ENCODE assay signal across 23 mouse cellular contexts in genomic region chr17:8785908-8786307, GRCm38 (mm10).
DNase-seq lines count a peak whose midpoint lies in the region; ATAC-seq and TF ChIP-seq lines count a peak whose summit lies in the region.
"Had no signal": no experiment of that assay in that cellular context is flagged by ENCODE, and none has a peak within 500 bp of the region (broad histone marks: within the 10 kb centered on the region; RNA-seq: fewer than 3 reads in every experiment).

No protein-coding gene starts in this region.

- no peaks in the 10 kb centered on the region for H3K4me1 ChIP-seq in intestine, postnatal 0 days (replicated peaks; ENCODE audit: control insufficient read depth, insufficient read depth, low read length)
- H3K4me1 ChIP-seq: embryonic facial prominence, embryonic 13.5 days; heart, embryonic 12.5 days; hindbrain, embryonic 15.5 days had no signal

- H3K4me2 ChIP-seq in intestine, postnatal 0 days (replicated peaks; ENCODE audit: low read depth), result no peak overlapping the region
- H3K4me2 ChIP-seq: embryonic facial prominence, embryonic 13.5 days; forebrain, embryonic 12.5 days; heart, embryonic 12.5 days; hindbrain, embryonic 15.5 days had no signal

- H3K27me3 ChIP-seq in intestine, postnatal 0 days (replicated peaks; ENCODE audit: control insufficient read depth, insufficient read depth, low read length), result no peaks in the 10 kb centered on the region
- H3K27me3 ChIP-seq: embryonic facial prominence, embryonic 13.5 days; forebrain, embryonic 12.5 days; hindbrain, embryonic 15.5 days had no signal

- no peak overlapping the region for H3K4me3 ChIP-seq in intestine, postnatal 0 days (ENCODE audit: low read depth, low read length)
- H3K4me3 ChIP-seq: embryonic facial prominence, embryonic 13.5 days; forebrain, embryonic 12.5 days; heart, adult 2 months; heart, embryonic 12.5 days; hindbrain, embryonic 10.5 days; hindbrain, embryonic 15.5 days had no signal

- no peak for TF ChIP-seq CTCF in intestine, postnatal 0 days (IDR thresholded peaks at IDR 0.05; ENCODE audit: low read depth)

- 91% methylated on average over 6 of the region's 6 CpGs for WGBS in intestine, postnatal 0 days

- H3K27ac ChIP-seq in intestine, postnatal 0 days (ENCODE audit: low read depth, low read length), result no peak overlapping the region
- H3K27ac ChIP-seq: embryonic facial prominence, embryonic 13.5 days; forebrain, embryonic 12.5 days; heart, adult 2 months; hindbrain, embryonic 10.5 days; hindbrain, embryonic 15.5 days had no signal

- H3K36me3 ChIP-seq in intestine, postnatal 0 days (ENCODE audit: control insufficient read depth, insufficient read depth), result no peaks in the 10 kb centered on the region
- H3K36me3 ChIP-seq: embryonic facial prominence, embryonic 13.5 days; forebrain, embryonic 12.5 days; G1E; heart, embryonic 12.5 days; hindbrain, embryonic 10.5 days; hindbrain, embryonic 15.5 days had no signal

- no peak for DNase-seq in frontal cortex, postnatal 25 days (ENCODE audit: low spot score in 2 of 2)
- DNase-seq in left cerebral cortex, adult 18-20 months (ENCODE audit: low spot score in 2 of 2), result peak; percentile 49 to 68
- DNase-seq in left cerebral cortex, adult 11 months (ENCODE audit: low spot score), result no peak
- peak; percentile 49 for DNase-seq in right cerebral cortex, postnatal 25 days
- no peak for DNase-seq in right cerebral cortex, postnatal 14 days
- DNase-seq: adrenal gland, adult 8-10 months; adrenal gland, postnatal 36 days; B cell, adult 2 months; cerebellum, adult 11-12 months; cerebellum, adult 9-11 months; cerebellum, postnatal 36 days; gastrocnemius, postnatal 10 days; heart, adult 2 months had no signal

- ATAC-seq in frontal cortex, adult (ENCODE audit: low TSS enrichment), result peak; percentile 96
- no peak for ATAC-seq in intestine, postnatal 0 days
- ATAC-seq: CD4-positive, CD25-positive, alpha-beta regulatory T cell, adult 4 months; forebrain, embryonic 16.5 days had no signal

- H3K9ac ChIP-seq in intestine, postnatal 0 days (ENCODE audit: low read depth, low read length), result no peak overlapping the region
- H3K9ac ChIP-seq: embryonic facial prominence, embryonic 13.5 days; forebrain, embryonic 12.5 days; heart, embryonic 12.5 days; hindbrain, embryonic 15.5 days had no signal

- no peaks in the 10 kb centered on the region for H3K9me3 ChIP-seq in intestine, postnatal 0 days (ENCODE audit: control insufficient read depth)
- H3K9me3 ChIP-seq: embryonic facial prominence, embryonic 13.5 days; forebrain, embryonic 12.5 days; heart, embryonic 12.5 days; hindbrain, embryonic 10.5 days; hindbrain, embryonic 15.5 days had no signal

Comparison
In these comparisons a context has a peak if more than half of its experiments do, and no peak if none do; other contexts are left out.
1. DNase-seq: peak in left cerebral cortex, adult 18-20 months (2 of 2) and right cerebral cortex, postnatal 25 days (single experiment); none in frontal cortex, postnatal 25 days (0 of 2), left cerebral cortex, adult 11 months (single experiment) and right cerebral cortex, postnatal 14 days (single experiment).